Mouse (Mus musculus): ENCODE measurements around the gene Insig1. TPM values are rescaled to one million over a fixed set of nuclear protein-coding genes. Genes with fewer than 3 reads are reported as not detected.

Gene Insig1
- total and polyA plus RNA-seq, 2 experiments from 2014 or later: 100.0 to 183 TPM

- peaks cover 4% of the 10 kb centered on the region; the same call in 1 of the 2 replicates for H3K4me1 ChIP-seq (ENCODE audit: insufficient read depth, low read length)
- no peaks in the 10 kb centered on the region for H3K9me3 ChIP-seq (ENCODE audit: low read length)
- H3K9ac ChIP-seq (replicated peaks; ENCODE audit: low read length): no peak overlapping the region
- WGBS: 81% methylated on average over 2 of the region's 2 CpGs
- no peaks in the 10 kb centered on the region for H3K36me3 ChIP-seq (ENCODE audit: insufficient read depth, low read length)
- H3K4me3 ChIP-seq (ENCODE audit: low read length): no peak overlapping the region
- ATAC-seq (no peak), DNase-seq (ENCODE audit: low spot score) (no peak)
- H3K4me2 ChIP-seq (ENCODE audit: low read depth, low read length): no peak overlapping the region
- no peaks in the 10 kb centered on the region for H3K27me3 ChIP-seq (ENCODE audit: insufficient read depth, low read length)
- H3K27ac ChIP-seq: no peak overlapping the region
- TF ChIP-seq CTCF (IDR thresholded peaks at IDR 0.05; ENCODE audit: low read depth): no peak
These were observed 28.4 kb upstream of the Insig1 start for GRCm38 (mm10) chr5:28042779-28043178.

GRCm38 (mm10) chr5:28043386-28043785 lies 27.8 kb upstream of the Insig1 start:
- ATAC-seq (no peak), DNase-seq (ENCODE audit: low spot score) (no peak)
- Histone ChIP-seq H3K27ac (no peak overlapping the region), H3K4me3 (ENCODE audit: low read length) (no peak overlapping the region), H3K36me3 (ENCODE audit: insufficient read depth, low read length) (no peaks in the 10 kb centered on the region), H3K9ac (replicated peaks; ENCODE audit: low read length) (no peak overlapping the region), H3K4me1 (ENCODE audit: insufficient read depth, low read length) (no peaks in the 10 kb centered on the region), H3K9me3 (ENCODE audit: low read length) (no peaks in the 10 kb centered on the region), H3K4me2 (ENCODE audit: low read depth, low read length) (no peak overlapping the region), H3K27me3 (ENCODE audit: insufficient read depth, low read length) (no peaks in the 10 kb centered on the region)
- TF ChIP-seq CTCF (IDR thresholded peaks at IDR 0.05; ENCODE audit: low read depth): no peak
- WGBS: 87% methylated on average over 5 of the region's 5 CpGs

- H3K4me2 ChIP-seq (ENCODE audit: low read depth, low read length): no peak overlapping the region
- no peak overlapping the region for H3K27ac ChIP-seq
- H3K36me3 ChIP-seq (ENCODE audit: insufficient read depth, low read length): no peaks in the 10 kb centered on the region
- no peaks in the 10 kb centered on the region for H3K9me3 ChIP-seq (ENCODE audit: low read length)
- DNase-seq (ENCODE audit: low spot score) (no peak), ATAC-seq (no peak)
- no peak for TF ChIP-seq CTCF (IDR thresholded peaks at IDR 0.05; ENCODE audit: low read depth)
- H3K27me3 ChIP-seq (ENCODE audit: insufficient read depth, low read length): no peaks in the 10 kb centered on the region
- no peak overlapping the region for H3K9ac ChIP-seq (replicated peaks; ENCODE audit: low read length)
- H3K4me1 ChIP-seq (ENCODE audit: insufficient read depth, low read length): no peaks in the 10 kb centered on the region
- H3K4me3 ChIP-seq (ENCODE audit: low read length): no peak overlapping the region
- WGBS: 89% methylated on average over 3 of the region's 3 CpGs
These were observed 24.2 kb upstream of the Insig1 start for GRCm38 (mm10) chr5:28046966-28047365.

GRCm38 (mm10) chr5:28047961-28048360 lies 23.2 kb upstream of the Insig1 start:
- no peak overlapping the region for H3K4me3 ChIP-seq (ENCODE audit: low read length)
- no peak overlapping the region for H3K4me2 ChIP-seq (ENCODE audit: low read depth, low read length)
- ATAC-seq (no peak), DNase-seq (ENCODE audit: low spot score) (no peak)
- no peaks in the 10 kb centered on the region for H3K9me3 ChIP-seq (ENCODE audit: low read length)
- no peaks in the 10 kb centered on the region for H3K27me3 ChIP-seq (ENCODE audit: insufficient read depth, low read length)
- H3K9ac ChIP-seq (replicated peaks; ENCODE audit: low read length): no peak overlapping the region
- H3K4me1 ChIP-seq (ENCODE audit: insufficient read depth, low read length): no peaks in the 10 kb centered on the region
- H3K36me3 ChIP-seq (ENCODE audit: insufficient read depth, low read length): no peaks in the 10 kb centered on the region
- 68% methylated on average over 1 of the region's 1 CpGs for WGBS
- no peak overlapping the region for H3K27ac ChIP-seq
- no peak for TF ChIP-seq CTCF (IDR thresholded peaks at IDR 0.05; ENCODE audit: low read depth)

- 51% methylated on average over 2 of the region's 2 CpGs for WGBS
- Histone ChIP-seq H3K27ac (no peak overlapping the region), H3K27me3 (ENCODE audit: insufficient read depth, low read length) (no peaks in the 10 kb centered on the region), H3K9me3 (ENCODE audit: low read length) (no peaks in the 10 kb centered on the region), H3K4me1 (ENCODE audit: insufficient read depth, low read length) (no peaks in the 10 kb centered on the region), H3K4me2 (ENCODE audit: low read depth, low read length) (no peak overlapping the region), H3K9ac (replicated peaks; ENCODE audit: low read length) (no peak overlapping the region), H3K4me3 (ENCODE audit: low read length) (no peak overlapping the region), H3K36me3 (ENCODE audit: insufficient read depth, low read length) (no peaks in the 10 kb centered on the region)
- TF ChIP-seq CTCF (IDR thresholded peaks at IDR 0.05; ENCODE audit: low read depth): no peak
- no peak for DNase-seq (ENCODE audit: low spot score)
- no peak for ATAC-seq
These were observed 15.7 kb upstream of the Insig1 start for GRCm38 (mm10) chr5:28055450-28055849.

- H3K4me1 ChIP-seq (ENCODE audit: insufficient read depth, low read length): no peaks in the 10 kb centered on the region
- ATAC-seq (no peak), DNase-seq (ENCODE audit: low spot score) (no peak)
- H3K9ac ChIP-seq (replicated peaks; ENCODE audit: low read length): no peak overlapping the region
- H3K36me3 ChIP-seq (ENCODE audit: insufficient read depth, low read length): no peaks in the 10 kb centered on the region
- H3K4me2 ChIP-seq (ENCODE audit: low read depth, low read length): no peak overlapping the region
- H3K9me3 ChIP-seq (ENCODE audit: low read length): no peaks in the 10 kb centered on the region
- H3K27me3 ChIP-seq (ENCODE audit: insufficient read depth, low read length): no peaks in the 10 kb centered on the region
- H3K4me3 ChIP-seq (ENCODE audit: low read length): no peak overlapping the region
- 81% methylated on average over 3 of the region's 3 CpGs for WGBS
- no peak for TF ChIP-seq CTCF (IDR thresholded peaks at IDR 0.05; ENCODE audit: low read depth)
- no peak overlapping the region for H3K27ac ChIP-seq
These were observed 14.3 kb upstream of the Insig1 start for GRCm38 (mm10) chr5:28056877-28057276.

- no peak for TF ChIP-seq CTCF (IDR thresholded peaks at IDR 0.05; ENCODE audit: low read depth)
- no peaks in the 10 kb centered on the region for H3K27me3 ChIP-seq (ENCODE audit: insufficient read depth, low read length)
- H3K4me3 ChIP-seq (ENCODE audit: low read length): no peak overlapping the region
- no peak overlapping the region for H3K27ac ChIP-seq
- H3K4me2 ChIP-seq (ENCODE audit: low read depth, low read length): no peak overlapping the region
- no peaks in the 10 kb centered on the region for H3K9me3 ChIP-seq (ENCODE audit: low read length)
- DNase-seq (ENCODE audit: low spot score): no peak
- no peaks in the 10 kb centered on the region for H3K4me1 ChIP-seq (ENCODE audit: insufficient read depth, low read length)
- no peak overlapping the region for H3K9ac ChIP-seq (replicated peaks; ENCODE audit: low read length)
- H3K36me3 ChIP-seq (ENCODE audit: insufficient read depth, low read length): no peaks in the 10 kb centered on the region
- no peak for ATAC-seq
These were observed 10.7 kb upstream of the Insig1 start for GRCm38 (mm10) chr5:28060506-28060905.
